Mouse (Mus musculus): ENCODE measurements around the gene Fbxl17. TPM values are rescaled to one million over a fixed set of nuclear protein-coding genes. Genes with fewer than 3 reads are reported as not detected.

The Fbxl17 gene
- total and polyA plus RNA-seq, 3 experiments = 8.2 to 9.9 (median 8.8) TPM

DNA sequence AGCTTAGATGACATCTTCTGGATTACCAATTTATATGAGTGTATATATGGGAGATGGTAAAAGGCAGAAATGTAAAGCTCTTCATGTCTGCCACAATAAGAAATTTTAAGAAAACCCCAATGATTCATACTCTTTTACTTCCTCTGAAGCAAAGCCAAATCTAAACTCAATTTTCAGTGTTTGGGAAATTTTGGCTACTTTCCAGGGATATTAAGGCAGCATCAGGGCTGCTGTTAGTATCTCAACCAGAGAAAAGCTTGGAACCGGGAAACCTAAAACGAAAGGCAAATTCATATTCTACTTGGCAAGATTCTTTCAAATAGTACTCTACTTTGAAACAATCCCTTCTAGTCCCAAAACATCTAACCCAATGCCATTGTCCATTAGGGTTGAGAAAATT lies 10.6 kb upstream of the Fbxl17 start:
- no peak for TF ChIP-seq TAL1 (conservative IDR thresholded peaks at IDR 0.05; ENCODE audit: low read depth, low read length)
- no peak for TF ChIP-seq CTCF (IDR thresholded peaks at IDR 0.05; ENCODE audit: low read depth, low read length)
- TF ChIP-seq GATA1 (IDR thresholded peaks at IDR 0.05; ENCODE audit: borderline replicate concordance, low read length) = no peak
- no peak for TF ChIP-seq GATA2 (IDR thresholded peaks at IDR 0.05; ENCODE audit: borderline replicate concordance, low read depth, low read length)
- TF ChIP-seq POLR2AphosphoS5 (IDR thresholded peaks at IDR 0.05; ENCODE audit: insufficient replicate concordance, low read depth, low read length) = no peak
- Histone ChIP-seq H3K4me1 (ENCODE audit: insufficient read depth, low read depth, low read length) (no peaks in the 10 kb centered on the region), H3K27me3 (ENCODE audit: insufficient read depth, low read length) (no peaks in the 10 kb centered on the region), H3K4me3 (ENCODE audit: low read depth, low read length) (no peak overlapping the region), H3K36me3 (replicated peaks) (no peaks in the 10 kb centered on the region), H3K9me3 (replicated peaks) (no peaks in the 10 kb centered on the region)
- ATAC-seq (ENCODE audit: extremely low read depth, insufficient number of reproducible peaks, low FRiP score, poor library complexity, severe bottlenecking) (no peak), DNase-seq (ENCODE audit: low spot score) (no peak)

DNA sequence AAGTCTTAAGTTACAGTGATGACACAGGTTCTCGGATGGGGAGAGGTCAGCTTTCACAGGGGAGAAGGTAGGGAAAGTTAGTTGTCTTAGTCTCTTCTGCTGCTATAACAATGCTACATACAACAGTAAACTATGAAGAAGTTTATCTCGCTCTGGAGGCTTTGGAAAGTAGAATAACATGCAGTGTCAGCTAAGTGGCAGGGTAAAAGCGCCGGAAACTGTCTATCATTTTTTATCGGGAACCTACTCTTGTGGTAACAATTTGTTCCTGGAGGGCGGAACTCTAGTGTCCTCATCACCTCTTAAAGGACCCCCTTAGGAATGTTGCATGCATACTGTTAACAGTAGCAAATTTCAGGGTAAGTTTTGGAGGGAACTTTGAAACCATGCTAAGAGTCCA lies 1.3 kb upstream of the Fbxl17 start:
- Histone ChIP-seq H3K36me3 (replicated peaks) (peaks cover 16% of the 10 kb centered on the region), H3K27me3 (ENCODE audit: insufficient read depth, low read length) (no peaks in the 10 kb centered on the region), H3K4me1 (ENCODE audit: insufficient read depth, low read depth, low read length) (peaks cover 34% of the 10 kb centered on the region), H3K9me3 (replicated peaks) (no peaks in the 10 kb centered on the region), H3K4me3 (ENCODE audit: low read depth, low read length) (peak overlapping the region; percentile 83)
- no peak for ATAC-seq (ENCODE audit: extremely low read depth, insufficient number of reproducible peaks, low FRiP score, poor library complexity, severe bottlenecking)
- TF ChIP-seq POLR2AphosphoS5 (IDR thresholded peaks at IDR 0.05; ENCODE audit: insufficient replicate concordance, low read depth, low read length) (no peak), GATA1 (IDR thresholded peaks at IDR 0.05; ENCODE audit: borderline replicate concordance, low read length) (no peak), CTCF (IDR thresholded peaks at IDR 0.05; ENCODE audit: low read depth, low read length) (no peak), GATA2 (IDR thresholded peaks at IDR 0.05; ENCODE audit: borderline replicate concordance, low read depth, low read length) (no peak), TAL1 (conservative IDR thresholded peaks at IDR 0.05; ENCODE audit: low read depth, low read length) (no peak)
- DNase-seq (ENCODE audit: low spot score) = no peak

DNA sequence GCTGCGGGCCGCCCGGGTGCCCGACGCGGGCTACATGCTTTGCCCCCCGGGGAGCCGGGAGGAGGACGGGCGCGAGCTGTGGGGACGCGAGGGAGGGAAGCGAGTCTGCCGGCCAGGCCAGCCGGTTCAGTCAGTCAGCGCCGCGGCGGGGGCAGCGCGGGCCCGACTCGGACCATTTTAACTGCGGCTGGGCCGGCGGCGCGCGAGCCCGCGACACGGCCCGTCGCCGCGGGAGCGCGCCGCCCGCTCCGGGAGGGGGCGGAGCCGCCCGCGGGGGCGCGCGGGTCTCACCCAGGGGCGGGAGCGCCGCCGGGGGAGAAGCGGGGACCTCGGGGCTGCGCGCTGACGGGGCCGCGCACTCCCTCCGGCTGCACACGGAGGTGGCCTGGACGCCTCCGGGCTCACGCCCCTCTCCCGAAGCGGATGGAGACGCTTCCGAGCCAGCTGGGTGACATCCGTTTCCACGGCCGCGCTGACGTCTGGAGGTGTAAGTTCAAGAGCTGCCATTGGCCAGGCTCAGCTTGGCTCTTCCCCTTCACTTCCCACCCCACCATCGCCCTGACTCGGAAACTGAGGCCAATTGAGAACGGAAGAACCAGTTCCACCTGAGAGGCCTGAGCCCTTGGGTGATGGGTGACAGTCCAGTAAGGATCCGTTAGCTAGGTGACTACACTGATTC lies 478 bp upstream of the Fbxl17 start:
- peak overlapping the region; percentile 83 for H3K4me3 ChIP-seq (ENCODE audit: low read depth, low read length)
- H3K4me1 ChIP-seq (ENCODE audit: insufficient read depth, low read depth, low read length) = peaks cover 37% of the 10 kb centered on the region
- DNase-seq (ENCODE audit: low spot score) (peak; percentile 88), ATAC-seq (ENCODE audit: extremely low read depth, insufficient number of reproducible peaks, low FRiP score, poor library complexity, severe bottlenecking) (peak; percentile 92)
- peaks cover 19% of the 10 kb centered on the region for H3K36me3 ChIP-seq (replicated peaks)
- no peak for TF ChIP-seq TAL1 (conservative IDR thresholded peaks at IDR 0.05; ENCODE audit: low read depth, low read length)
- no peak for TF ChIP-seq GATA1 (IDR thresholded peaks at IDR 0.05; ENCODE audit: borderline replicate concordance, low read length)
- no peak for TF ChIP-seq CTCF (IDR thresholded peaks at IDR 0.05; ENCODE audit: low read depth, low read length)
- TF ChIP-seq GATA2 (IDR thresholded peaks at IDR 0.05; ENCODE audit: borderline replicate concordance, low read depth, low read length) = no peak
- TF ChIP-seq POLR2AphosphoS5 (IDR thresholded peaks at IDR 0.05; ENCODE audit: insufficient replicate concordance, low read depth, low read length) = no peak; the same call in 1 of the 2 replicates
- no peaks in the 10 kb centered on the region for H3K9me3 ChIP-seq (replicated peaks)
- no peaks in the 10 kb centered on the region for H3K27me3 ChIP-seq (ENCODE audit: insufficient read depth, low read length)

DNA sequence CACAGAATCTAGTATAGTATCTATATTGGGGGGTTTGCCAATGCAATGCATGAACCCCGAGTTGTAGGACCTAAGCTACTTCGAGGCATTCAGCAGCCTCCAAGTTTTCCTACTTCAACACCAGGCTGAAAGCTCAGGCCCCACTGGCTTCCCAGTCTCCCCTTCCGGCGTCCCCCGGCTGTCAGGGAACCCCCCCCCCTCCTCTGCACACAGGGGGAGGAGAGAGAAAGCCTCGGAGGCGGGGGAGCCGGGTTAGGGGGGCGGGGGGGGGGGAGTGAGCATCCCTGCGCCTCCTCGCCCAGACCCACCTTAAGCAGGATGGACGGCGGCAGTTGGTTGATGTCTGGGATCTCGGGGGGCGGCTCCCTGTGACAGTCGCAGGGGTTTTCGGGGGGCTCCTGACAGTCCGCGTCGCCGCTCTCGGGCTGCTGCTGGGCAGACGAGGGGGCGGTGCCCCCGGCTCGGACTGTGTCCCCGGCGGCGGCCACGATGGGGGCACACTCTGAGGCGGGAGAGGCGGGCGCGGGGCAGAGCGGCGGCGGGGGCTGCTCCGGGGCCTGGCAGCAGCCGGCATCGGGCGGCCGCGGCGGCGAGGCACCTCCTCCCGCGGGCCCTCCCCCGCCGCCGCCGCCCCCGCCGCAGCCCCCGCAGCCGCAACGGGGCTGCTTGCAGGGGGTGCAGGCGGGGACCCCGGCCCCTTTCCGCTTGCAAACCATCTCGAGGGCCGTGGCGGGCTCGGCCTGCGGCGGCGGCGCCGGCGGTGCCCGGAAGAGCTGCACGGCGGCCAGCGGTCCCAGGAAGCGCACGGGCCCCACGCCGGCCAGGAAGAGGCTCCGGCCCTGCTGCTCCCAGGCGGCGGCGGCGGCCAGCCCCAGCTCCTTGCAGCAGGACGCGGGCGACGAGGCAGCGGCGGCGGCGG lies 841 bp downstream of the Fbxl17 start:
- TF ChIP-seq POLR2AphosphoS5 (IDR thresholded peaks at IDR 0.05; ENCODE audit: insufficient replicate concordance, low read depth, low read length) (no peak), GATA2 (IDR thresholded peaks at IDR 0.05; ENCODE audit: borderline replicate concordance, low read depth, low read length) (no peak), CTCF (IDR thresholded peaks at IDR 0.05; ENCODE audit: low read depth, low read length) (no peak), GATA1 (IDR thresholded peaks at IDR 0.05; ENCODE audit: borderline replicate concordance, low read length) (no peak), TAL1 (conservative IDR thresholded peaks at IDR 0.05; ENCODE audit: low read depth, low read length) (no peak)
- Histone ChIP-seq H3K4me3 (ENCODE audit: low read depth, low read length) (peak overlapping the region; percentile 83), H3K27me3 (ENCODE audit: insufficient read depth, low read length) (no peaks in the 10 kb centered on the region), H3K4me1 (ENCODE audit: insufficient read depth, low read depth, low read length) (peaks cover 37% of the 10 kb centered on the region), H3K9me3 (replicated peaks) (no peaks in the 10 kb centered on the region), H3K36me3 (replicated peaks) (peaks cover 19% of the 10 kb centered on the region)
- ATAC-seq (ENCODE audit: extremely low read depth, insufficient number of reproducible peaks, low FRiP score, poor library complexity, severe bottlenecking) = no peak
- peak; percentile 32 for DNase-seq (ENCODE audit: low spot score)

DNA sequence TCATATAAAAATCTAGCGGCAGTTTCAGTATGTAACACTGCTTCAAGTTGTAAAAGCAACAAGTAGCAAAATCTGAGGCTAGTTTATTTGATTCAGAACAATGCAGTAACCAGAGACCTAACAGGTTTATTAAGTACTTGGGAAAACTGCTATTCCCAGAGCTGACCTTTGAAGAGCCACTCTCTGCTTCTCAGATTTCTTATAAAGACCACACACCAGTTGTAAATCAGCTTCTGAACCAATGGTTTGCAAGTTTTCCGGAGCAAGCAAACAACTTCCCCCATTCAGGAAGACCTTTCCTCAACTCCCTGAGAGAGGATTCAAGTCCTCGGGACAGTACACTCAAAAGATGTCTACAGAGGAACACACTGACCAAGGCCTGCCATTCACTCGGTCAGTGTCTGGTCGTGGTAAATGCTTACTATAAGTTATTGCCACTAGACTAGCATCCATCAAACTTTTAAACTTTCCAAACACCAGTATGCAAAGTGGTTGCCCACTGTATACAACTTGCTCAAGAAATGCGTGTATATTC lies 1.6 kb downstream of the Fbxl17 start:
- Histone ChIP-seq H3K4me1 (ENCODE audit: insufficient read depth, low read depth, low read length) (peaks cover 37% of the 10 kb centered on the region), H3K4me3 (ENCODE audit: low read depth, low read length) (peak overlapping the region; percentile 83), H3K36me3 (replicated peaks) (peaks cover 19% of the 10 kb centered on the region), H3K9me3 (replicated peaks) (no peaks in the 10 kb centered on the region), H3K27me3 (ENCODE audit: insufficient read depth, low read length) (no peaks in the 10 kb centered on the region)
- no peak for TF ChIP-seq CTCF (IDR thresholded peaks at IDR 0.05; ENCODE audit: low read depth, low read length)
- no peak for TF ChIP-seq GATA2 (IDR thresholded peaks at IDR 0.05; ENCODE audit: borderline replicate concordance, low read depth, low read length)
- no peak for TF ChIP-seq GATA1 (IDR thresholded peaks at IDR 0.05; ENCODE audit: borderline replicate concordance, low read length)
- no peak for TF ChIP-seq TAL1 (conservative IDR thresholded peaks at IDR 0.05; ENCODE audit: low read depth, low read length)
- TF ChIP-seq POLR2AphosphoS5 (IDR thresholded peaks at IDR 0.05; ENCODE audit: insufficient replicate concordance, low read depth, low read length) = no peak
- ATAC-seq (ENCODE audit: extremely low read depth, insufficient number of reproducible peaks, low FRiP score, poor library complexity, severe bottlenecking) = no peak
- DNase-seq (ENCODE audit: low spot score) = no peak
